Mouse (Mus musculus): ENCODE data around the gene 2410002F23Rik. TPM values are rescaled to one million over a fixed set of nuclear protein-coding genes. Genes with fewer than 3 reads are reported as not detected.

2410002F23Rik gene
- polyA plus RNA-seq, 1 experiment from 2014 or later: 20.6 TPM

GRCm38 (mm10) chr7:44257278-44257677 lies 10.8 kb downstream of the 2410002F23Rik start, which contains the start of gene Acp4:
Acp4 (minus strand) TSS chr7:44257378.
- no peak within 1 kb of the TSS for H3K9ac ChIP-seq (replicated peaks)
- H3K27me3 ChIP-seq (ENCODE audit: insufficient read depth, low read length): 0 out of 2 replicates have a peak, but pooled peaks cover 5% of the 10 kb centered on the region
- TF ChIP-seq CTCF (IDR thresholded peaks at IDR 0.05; ENCODE audit: low read depth) (no peak), EP300 (IDR thresholded peaks at IDR 0.05; ENCODE audit: low read depth) (no peak)
- 73% methylated on average over 4 of the region's 4 CpGs for WGBS (ENCODE audit: insufficient replicate concordance)
- no peak for ATAC-seq
- peaks cover 12% of the 10 kb centered on the region; the same call in 1 of the 2 replicates for H3K36me3 ChIP-seq (replicated peaks; ENCODE audit: insufficient read depth, low read length)
- no peak within 1 kb of the TSS for H3K4me2 ChIP-seq (ENCODE audit: low read depth, low read length)
- H3K9me3 ChIP-seq (ENCODE audit: low read length): no peaks in the 10 kb centered on the region
- no peak for DNase-seq
- no peak within 1 kb of the TSS for H3K4me3 ChIP-seq (ENCODE audit: low read depth, low read length)
- H3K27ac ChIP-seq (ENCODE audit: low read depth): no peak within 1 kb of the TSS
- no peaks in the 10 kb centered on the region for H3K4me1 ChIP-seq (ENCODE audit: insufficient read depth)

GRCm38 (mm10) chr7:44260410-44260809 lies 13.9 kb downstream of the 2410002F23Rik start:
- Histone ChIP-seq H3K9ac (replicated peaks) (no peak overlapping the region), H3K4me1 (ENCODE audit: insufficient read depth) (no peaks in the 10 kb centered on the region), H3K36me3 (replicated peaks; ENCODE audit: insufficient read depth, low read length) (no peaks in the 10 kb centered on the region), H3K4me2 (ENCODE audit: low read depth, low read length) (no peak overlapping the region), H3K4me3 (ENCODE audit: low read depth, low read length) (no peak overlapping the region), H3K27ac (ENCODE audit: low read depth) (no peak overlapping the region), H3K9me3 (ENCODE audit: low read length) (no peaks in the 10 kb centered on the region), H3K27me3 (ENCODE audit: insufficient read depth, low read length) (peaks cover 11% of the 10 kb centered on the region; the same call in 1 of the 2 replicates)
- 63% methylated on average over 6 of the region's 6 CpGs for WGBS (ENCODE audit: insufficient replicate concordance)
- DNase-seq (no peak), ATAC-seq (no peak)
- TF ChIP-seq CTCF (IDR thresholded peaks at IDR 0.05; ENCODE audit: low read depth) (no peak), EP300 (IDR thresholded peaks at IDR 0.05; ENCODE audit: low read depth) (no peak)

- TF ChIP-seq EP300 (IDR thresholded peaks at IDR 0.05; ENCODE audit: low read depth) (no peak), CTCF (IDR thresholded peaks at IDR 0.05; ENCODE audit: low read depth) (no peak)
- no peaks in the 10 kb centered on the region for H3K4me1 ChIP-seq (ENCODE audit: insufficient read depth)
These were observed 14.6 kb downstream of the 2410002F23Rik start, which contains the start of gene Gm15517 for GRCm38 (mm10) chr7:44261147-44261546. Gm15517 (plus strand) TSS chr7:44261447.

GRCm38 (mm10) chr7:44262791-44263643 lies 16.5 kb downstream of the 2410002F23Rik start:
- no peak for TF ChIP-seq EP300 (IDR thresholded peaks at IDR 0.05; ENCODE audit: low read depth)
- peak; percentile 98 for TF ChIP-seq CTCF (IDR thresholded peaks at IDR 0.05; ENCODE audit: low read depth)
- DNase-seq (peak; percentile 93), ATAC-seq (peak; percentile 94)
- no peak overlapping the region for H3K27ac ChIP-seq (ENCODE audit: low read depth)
- no peaks in the 10 kb centered on the region for H3K9me3 ChIP-seq (ENCODE audit: low read length)
- H3K4me3 ChIP-seq (ENCODE audit: low read depth, low read length): no peak overlapping the region
- H3K9ac ChIP-seq (replicated peaks): no peak overlapping the region
- H3K4me1 ChIP-seq (ENCODE audit: insufficient read depth): no peaks in the 10 kb centered on the region
- H3K27me3 ChIP-seq (ENCODE audit: insufficient read depth, low read length): peaks cover 11% of the 10 kb centered on the region; the same call in 1 of the 2 replicates
- no peaks in the 10 kb centered on the region for H3K36me3 ChIP-seq (replicated peaks; ENCODE audit: insufficient read depth, low read length)
- H3K4me2 ChIP-seq (ENCODE audit: low read depth, low read length): no peak overlapping the region
- 5% methylated on average over 34 of the region's 34 CpGs for WGBS (ENCODE audit: insufficient replicate concordance)

More at GRCm38 (mm10) chr7:44261147-44261546, 14.6 kb downstream of the 2410002F23Rik start, which contains the start of gene Gm15517:
- H3K9ac ChIP-seq (replicated peaks): 0 out of 2 replicates have a peak within 1 kb of the TSS, but pooled peaks have one; percentile 7
- H3K9me3 ChIP-seq (ENCODE audit: low read length): no peaks in the 10 kb centered on the region
- DNase-seq (no peak), ATAC-seq (no peak)
- WGBS (ENCODE audit: insufficient replicate concordance): 34% methylated on average over 5 of the region's 5 CpGs
- H3K27ac ChIP-seq (ENCODE audit: low read depth): no peak within 1 kb of the TSS
- no peak within 1 kb of the TSS for H3K4me3 ChIP-seq (ENCODE audit: low read depth, low read length)
- H3K4me2 ChIP-seq (ENCODE audit: low read depth, low read length): no peak within 1 kb of the TSS
- no peaks in the 10 kb centered on the region for H3K36me3 ChIP-seq (replicated peaks; ENCODE audit: insufficient read depth, low read length)
- H3K27me3 ChIP-seq (ENCODE audit: insufficient read depth, low read length): peaks cover 11% of the 10 kb centered on the region; the same call in 1 of the 2 replicates

- H3K4me3 ChIP-seq (ENCODE audit: low read depth, low read length): no peak overlapping the region
- H3K36me3 ChIP-seq (replicated peaks; ENCODE audit: insufficient read depth, low read length): no peaks in the 10 kb centered on the region
- H3K27me3 ChIP-seq (ENCODE audit: insufficient read depth, low read length): peaks cover 4% of the 10 kb centered on the region; the same call in 1 of the 2 replicates
- H3K4me1 ChIP-seq (ENCODE audit: insufficient read depth): no peaks in the 10 kb centered on the region
- 66% methylated on average over 11 of the region's 11 CpGs for WGBS (ENCODE audit: insufficient replicate concordance)
- no peak overlapping the region for H3K4me2 ChIP-seq (ENCODE audit: low read depth, low read length)
- DNase-seq (no peak), ATAC-seq (no peak)
- H3K9me3 ChIP-seq (ENCODE audit: low read length): no peaks in the 10 kb centered on the region
- H3K27ac ChIP-seq (ENCODE audit: low read depth): no peak overlapping the region
- no peak for TF ChIP-seq EP300 (IDR thresholded peaks at IDR 0.05; ENCODE audit: low read depth)
- no peak overlapping the region for H3K9ac ChIP-seq (replicated peaks)
These were observed 21.6 kb downstream of the 2410002F23Rik start for GRCm38 (mm10) chr7:44268117-44268516.

- no peak for DNase-seq
- no peaks in the 10 kb centered on the region for H3K36me3 ChIP-seq (replicated peaks; ENCODE audit: insufficient read depth, low read length)
- H3K4me2 ChIP-seq (ENCODE audit: low read depth, low read length): no peak overlapping the region
- no peaks in the 10 kb centered on the region for H3K4me1 ChIP-seq (ENCODE audit: insufficient read depth)
- no peak overlapping the region for H3K9ac ChIP-seq (replicated peaks)
- peaks cover 3% of the 10 kb centered on the region; the same call in 1 of the 2 replicates for H3K27me3 ChIP-seq (ENCODE audit: insufficient read depth, low read length)
- H3K27ac ChIP-seq (ENCODE audit: low read depth): no peak overlapping the region
- H3K9me3 ChIP-seq (ENCODE audit: low read length): no peaks in the 10 kb centered on the region
- no peak overlapping the region for H3K4me3 ChIP-seq (ENCODE audit: low read depth, low read length)
- TF ChIP-seq CTCF (IDR thresholded peaks at IDR 0.05; ENCODE audit: low read depth): no peak
- TF ChIP-seq EP300 (IDR thresholded peaks at IDR 0.05; ENCODE audit: low read depth): no peak
- no peak for ATAC-seq
- WGBS (ENCODE audit: insufficient replicate concordance): 55% methylated on average over 2 of the region's 2 CpGs
These were observed 22.9 kb downstream of the 2410002F23Rik start for GRCm38 (mm10) chr7:44269397-44269796.
